Mouse (Mus musculus): ENCODE measurements at regions not wholly inside any gene's neighbourhood (a gene's known extent, or its start where the extent isn't known, plus 50 kb on each side); places are given as distances from the start of the nearest gene placed in this dataset.

DNA sequence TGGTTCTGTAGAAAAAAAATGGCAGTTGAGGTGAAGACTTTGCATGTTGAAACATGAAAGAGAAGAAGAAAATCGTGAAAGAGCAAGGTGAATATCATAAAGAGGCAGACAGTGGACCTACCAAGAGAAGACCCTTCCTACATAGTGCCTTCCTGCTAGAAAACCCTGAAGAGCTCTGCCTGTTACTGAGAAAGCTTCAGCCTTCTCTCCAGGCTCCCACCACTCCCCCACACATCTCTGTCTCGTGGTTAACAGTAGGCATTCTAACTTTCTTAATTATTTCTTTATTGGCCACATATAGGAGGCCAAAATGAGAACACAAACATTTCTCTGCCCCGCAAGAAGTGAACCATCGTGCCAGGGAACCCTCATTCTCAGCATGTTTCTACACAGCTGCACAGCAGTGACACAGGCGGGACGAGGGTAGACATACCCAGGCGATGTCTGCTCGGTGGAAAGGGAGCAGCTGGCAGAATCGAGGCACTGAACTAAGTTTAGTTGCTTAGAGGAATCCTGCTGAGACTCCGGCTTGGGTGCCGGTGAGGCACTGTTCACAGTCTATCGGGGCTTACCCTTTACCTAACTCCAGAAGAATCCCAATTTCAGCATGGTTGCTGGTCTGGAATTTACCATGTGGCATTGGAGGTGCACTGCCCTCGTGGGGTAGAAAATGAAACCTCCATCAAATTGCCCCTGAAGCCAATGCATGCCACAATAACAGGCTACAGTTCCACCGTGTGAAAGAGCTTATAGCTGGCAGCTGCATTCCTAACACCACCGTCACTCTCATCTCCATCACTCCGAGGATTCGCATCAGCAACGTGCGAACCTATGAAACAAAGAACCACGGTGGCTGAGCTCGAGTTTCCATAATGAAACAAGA is 260.4 kb upstream of the Tsc22d2 start:
- no peak for ATAC-seq

DNA sequence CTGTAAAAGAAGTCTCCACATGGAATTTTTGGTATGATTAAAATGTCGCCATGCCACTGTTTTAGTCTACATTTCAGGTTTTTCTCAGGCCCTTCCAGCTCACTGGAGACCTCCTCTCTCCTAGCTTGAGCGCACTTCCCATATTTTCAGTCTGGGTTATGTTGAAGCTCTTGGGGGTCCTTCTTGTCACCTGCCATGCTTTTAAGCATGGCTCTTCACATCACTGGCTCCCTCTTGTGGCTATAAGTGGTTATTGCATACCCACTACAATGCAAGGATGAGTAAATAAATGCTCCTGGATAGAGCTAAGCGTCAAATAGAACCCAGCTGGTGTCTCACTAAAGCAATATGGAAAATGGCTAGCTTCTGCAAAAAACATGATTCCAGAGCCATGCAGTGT is 255.1 kb upstream of the Tsc22d2 start:
- ATAC-seq: no peak

GRCm38 (mm10) chr3:58162238-58162637 is 252.3 kb upstream of the Tsc22d2 start:
- no peak for ATAC-seq

DNA sequence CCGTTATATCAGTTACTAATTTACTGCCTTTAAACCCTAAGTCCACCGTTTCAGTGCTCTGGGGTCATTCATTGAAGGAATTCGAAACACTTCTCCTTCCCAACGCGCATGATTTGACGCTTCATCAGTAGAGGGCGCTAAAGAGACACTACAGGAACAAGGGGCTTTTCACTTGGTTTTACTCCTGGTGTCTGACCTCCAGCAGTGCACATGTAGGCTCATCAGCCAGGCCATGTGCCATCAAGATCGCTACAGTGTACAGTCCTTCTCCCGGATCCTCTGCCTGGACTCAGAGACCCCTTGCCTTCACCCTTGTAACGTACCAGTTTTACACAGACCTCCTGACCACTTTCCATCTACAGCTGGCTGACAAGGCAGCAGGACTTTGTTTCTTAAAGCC is 250.7 kb upstream of the Tsc22d2 start:
- ATAC-seq: no peak

- no peak for ATAC-seq
Observed at GRCm38 (mm10) chr3:58166628-58167027, 247.9 kb upstream of the Tsc22d2 start.

- no peak for ATAC-seq
Observed at GRCm38 (mm10) chr3:58167121-58167520, 247.4 kb upstream of the Tsc22d2 start.

GRCm38 (mm10) chr3:58167761-58168290 is 246.7 kb upstream of the Tsc22d2 start:
- ATAC-seq: no peak

DNA sequence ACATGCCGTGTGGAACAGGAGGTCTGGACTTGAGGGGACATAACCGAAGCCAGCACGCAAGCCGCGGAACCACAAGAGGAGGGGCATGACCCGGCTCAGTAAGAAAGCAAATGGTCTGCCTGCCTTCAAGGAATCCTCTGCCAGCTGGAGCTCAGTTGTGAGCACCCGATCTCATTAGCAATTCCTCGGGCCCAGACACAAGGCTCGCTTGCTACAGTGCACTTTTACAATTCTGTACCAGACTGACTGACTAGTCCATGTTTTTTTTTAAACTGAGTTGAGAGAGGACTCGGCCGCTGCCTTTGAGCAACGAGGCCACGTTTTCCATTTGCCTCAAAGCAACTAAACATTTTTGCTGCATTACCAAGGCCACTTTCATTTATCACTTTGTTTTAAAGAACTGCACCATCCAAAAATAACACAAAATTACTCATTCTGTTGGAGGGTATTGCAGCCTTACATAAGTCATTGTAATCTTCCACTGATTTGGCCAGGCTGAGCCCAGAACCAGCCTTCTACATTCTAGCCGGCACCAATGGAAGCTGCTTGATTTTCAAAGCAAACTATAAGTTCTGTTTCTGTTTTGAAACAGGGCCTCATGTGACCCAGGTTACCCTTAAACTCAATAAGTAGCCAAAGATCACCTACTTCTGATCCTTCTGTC is 245.9 kb upstream of the Tsc22d2 start:
- no peak for ATAC-seq

DNA sequence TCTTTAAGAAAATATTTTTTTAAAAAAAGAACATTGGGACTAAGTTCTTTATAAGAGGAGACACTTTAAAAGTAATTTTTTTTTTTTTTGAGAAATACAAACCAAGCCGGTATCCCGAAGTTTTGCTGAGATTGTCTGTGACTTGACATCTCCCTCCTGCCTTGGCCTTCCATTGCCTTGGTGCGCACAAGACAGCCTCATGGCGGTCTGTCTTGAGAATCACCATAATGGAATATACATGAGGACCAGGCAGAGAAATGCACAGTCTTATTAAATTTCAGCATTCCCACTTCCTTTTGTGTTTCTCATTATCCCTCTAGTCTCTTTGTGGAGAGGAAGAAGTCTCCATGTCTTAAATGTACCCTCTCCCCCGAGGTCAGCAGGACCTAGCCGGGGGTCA is 244.7 kb upstream of the Tsc22d2 start:
- ATAC-seq: no peak

GRCm38 (mm10) chr3:58172096-58172495 is 242.4 kb upstream of the Tsc22d2 start:
- ATAC-seq: no peak

GRCm38 (mm10) chr3:58173821-58174220 is 240.7 kb upstream of the Tsc22d2 start:
- ATAC-seq: no peak

DNA sequence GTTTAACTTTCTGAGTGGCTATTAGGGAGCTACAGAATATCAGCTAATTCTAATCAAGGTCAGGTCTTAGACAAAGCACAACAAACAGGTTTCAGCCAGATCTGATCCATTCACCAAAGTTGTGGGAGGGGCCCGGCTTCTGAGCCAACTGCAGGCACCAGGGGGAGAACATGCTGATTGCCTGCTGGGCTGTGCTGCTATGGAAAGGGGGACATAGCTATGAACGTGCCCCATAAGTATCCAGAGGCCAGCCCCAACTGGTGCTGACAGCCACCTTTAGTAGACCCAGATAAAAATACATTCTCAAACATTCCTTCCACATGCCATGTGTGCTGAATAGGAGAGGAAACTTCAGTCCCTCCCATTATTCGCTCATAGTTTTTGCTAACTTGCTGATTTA is 232.8 kb upstream of the Tsc22d2 start:
- no peak for ATAC-seq

- no peak for ATAC-seq
Observed at GRCm38 (mm10) chr3:58182299-58182698, 232.2 kb upstream of the Tsc22d2 start.

DNA sequence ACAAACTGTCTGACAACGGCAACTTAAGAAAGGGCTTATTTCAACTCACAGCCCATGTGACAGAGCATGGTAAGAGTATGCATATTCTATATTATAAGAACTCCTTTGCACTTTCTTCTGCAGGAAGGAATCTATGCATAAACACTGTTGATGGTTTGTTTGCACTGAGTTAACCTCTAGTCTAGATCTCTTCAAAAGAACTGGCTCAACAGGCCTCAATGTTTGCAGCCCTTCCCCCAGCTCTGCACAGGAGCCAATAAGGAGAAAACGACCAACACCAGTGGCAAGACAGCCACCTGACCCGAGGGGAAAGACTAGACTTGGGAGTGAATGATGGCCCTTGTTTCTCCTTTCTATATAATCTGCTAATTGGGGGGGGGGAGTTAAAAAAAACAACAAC is 231.2 kb upstream of the Tsc22d2 start:
- ATAC-seq: no peak

DNA sequence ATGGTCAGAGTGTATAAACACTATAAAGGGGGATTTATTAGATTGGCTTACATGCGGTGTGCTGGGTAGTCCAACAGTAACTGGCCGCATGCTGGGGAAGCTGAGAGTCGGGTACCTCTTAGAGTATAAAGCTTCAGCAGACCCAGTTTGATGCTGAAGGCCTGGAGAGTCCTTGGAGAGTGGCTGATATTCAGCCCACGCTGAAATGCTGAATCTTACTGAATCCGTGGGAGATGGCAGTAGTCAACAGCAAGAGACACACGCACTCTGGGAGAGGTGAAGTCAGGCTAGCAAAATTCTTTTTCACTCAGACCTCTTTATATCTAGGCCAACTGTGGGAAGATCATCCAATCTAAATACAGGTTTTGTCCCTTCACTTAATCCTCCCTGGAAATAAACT is 214.1 kb upstream of the Tsc22d2 start:
- no peak for ATAC-seq

- no peak for ATAC-seq
Observed at GRCm38 (mm10) chr3:58202816-58203215, 211.7 kb upstream of the Tsc22d2 start.

GRCm38 (mm10) chr3:58203806-58204205 is 210.7 kb upstream of the Tsc22d2 start:
- no peak for ATAC-seq

DNA sequence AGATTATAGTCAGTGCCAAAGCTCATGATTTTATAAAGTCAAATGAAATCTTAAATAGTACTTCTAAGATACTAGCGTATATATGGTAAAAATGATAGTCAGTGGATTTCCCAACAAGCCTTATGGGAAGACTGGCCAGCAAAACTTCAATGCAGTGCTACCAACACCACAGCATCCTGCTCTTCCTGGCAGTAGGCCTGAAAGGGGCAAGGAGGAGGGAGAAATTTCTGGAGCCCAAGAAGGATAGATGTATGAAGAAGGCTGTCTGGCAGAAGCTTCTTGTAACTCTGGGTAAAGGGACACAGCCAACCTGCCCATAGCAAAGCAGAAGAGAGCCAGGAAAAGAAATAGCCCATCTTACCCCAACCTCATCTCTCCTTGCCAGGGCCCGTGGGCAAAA is 209.0 kb upstream of the Tsc22d2 start:
- no peak for ATAC-seq

GRCm38 (mm10) chr3:58206776-58207398 is 207.6 kb upstream of the Tsc22d2 start:
- no peak for ATAC-seq

DNA sequence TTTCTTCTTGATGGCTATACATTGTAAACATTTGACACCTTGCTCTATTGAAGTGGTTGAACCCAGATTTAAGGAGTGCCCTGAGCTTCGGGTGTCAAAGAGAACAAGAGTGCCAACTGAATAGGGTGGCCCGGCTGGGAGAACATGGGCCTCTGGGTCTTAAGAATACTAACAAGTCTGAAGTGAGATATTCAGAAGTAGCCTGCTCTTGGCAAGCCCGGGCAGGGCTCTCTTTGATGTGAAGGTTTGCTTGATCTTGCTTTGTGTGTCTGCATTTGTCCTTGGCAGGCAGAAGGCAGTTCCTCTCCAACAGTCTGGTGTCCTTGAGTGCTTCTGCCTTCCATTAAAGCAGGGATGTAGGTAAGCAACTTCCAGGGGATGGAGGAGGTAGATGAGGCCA is 203.5 kb upstream of the Tsc22d2 start:
- ATAC-seq: no peak

DNA sequence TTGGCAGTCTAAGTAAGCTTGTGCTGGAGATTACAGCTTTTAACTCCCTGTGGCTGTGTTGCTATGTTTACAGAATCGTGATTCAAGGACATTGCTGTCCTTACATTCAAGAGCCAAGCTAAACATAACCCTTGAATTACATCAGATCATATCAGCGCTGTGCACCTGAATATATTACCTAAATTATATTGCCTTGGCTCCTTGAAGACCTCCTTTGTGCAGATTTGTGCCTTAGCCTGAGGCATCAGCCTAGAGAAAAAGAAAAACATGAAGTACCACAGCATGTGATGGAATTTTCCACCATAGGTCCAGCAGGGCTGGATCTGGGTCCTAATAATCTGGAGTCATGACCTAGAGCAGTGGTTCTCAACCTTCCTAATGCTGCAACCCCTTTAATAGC is 189.8 kb upstream of the Tsc22d2 start:
- no peak for ATAC-seq

GRCm38 (mm10) chr3:58226447-58227321 is 187.8 kb upstream of the Tsc22d2 start:
- no peak for ATAC-seq

GRCm38 (mm10) chr3:58227322-58227627 is 187.2 kb upstream of the Tsc22d2 start:
- no peak for ATAC-seq

All from inflammation-experienced regulatory T-cells, adult 6 months (primary cell).